Mouse (Mus musculus) ovary, postnatal 36 days (tissue): ENCODE measurements at regions not wholly inside any gene's neighbourhood (a gene's known extent, or its start where the extent isn't known, plus 50 kb on each side); places are given as distances from the start of the nearest gene placed in this dataset.

Experiments
- DNase-seq: peaks from one replicate; pipeline ENCODE4 v3.0.0; 2022; ENCODE audit warnings: low spot score, mixed read lengths

DNA sequence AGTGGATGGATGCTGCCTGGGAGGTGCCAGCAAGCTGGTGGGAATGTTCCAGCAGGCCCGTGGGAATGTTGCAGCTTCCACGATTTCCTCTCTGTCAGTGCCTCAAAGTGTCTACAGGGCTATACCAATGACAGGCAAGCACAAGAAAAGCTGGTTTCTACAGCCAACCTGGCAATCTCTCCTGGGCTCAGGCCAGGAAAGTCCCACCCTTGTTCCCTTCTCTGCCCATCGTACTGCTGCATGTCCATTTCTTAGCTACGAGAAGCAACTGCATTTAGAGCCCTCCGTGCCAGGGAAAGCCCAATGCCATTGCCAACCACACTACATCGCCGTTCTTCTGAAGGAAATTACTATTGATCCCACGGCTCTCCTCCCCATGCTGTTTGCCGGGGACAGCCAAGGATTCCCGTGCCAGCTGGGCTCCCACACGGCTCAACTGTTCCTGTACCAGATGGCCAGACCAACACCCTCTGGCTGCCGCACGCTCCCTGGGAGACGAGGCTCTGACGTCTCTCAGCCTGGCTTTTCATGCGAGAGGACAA lies 359.7 kb downstream of the Bcor start:
- DNase-seq: no peak

DNA sequence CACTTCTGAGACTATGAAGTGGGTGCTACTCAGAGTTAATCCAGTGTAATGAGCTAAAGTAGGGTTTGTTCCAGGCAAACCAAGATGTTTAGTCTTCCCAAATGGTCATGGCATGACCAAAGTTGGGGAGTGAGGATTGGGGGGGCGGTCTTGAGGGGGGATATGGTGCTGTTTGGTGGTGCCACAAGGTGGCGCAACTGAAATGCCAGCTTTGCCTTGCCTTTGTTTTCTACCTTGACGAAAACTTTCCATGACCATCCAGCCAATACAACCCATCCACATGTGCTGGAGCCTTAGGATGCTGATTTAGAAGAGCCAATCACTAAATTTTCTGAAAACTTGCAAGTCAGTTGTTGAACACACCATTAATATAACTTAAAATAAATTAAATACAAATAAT lies 358.9 kb downstream of the Bcor start:
- no peak for DNase-seq

DNA sequence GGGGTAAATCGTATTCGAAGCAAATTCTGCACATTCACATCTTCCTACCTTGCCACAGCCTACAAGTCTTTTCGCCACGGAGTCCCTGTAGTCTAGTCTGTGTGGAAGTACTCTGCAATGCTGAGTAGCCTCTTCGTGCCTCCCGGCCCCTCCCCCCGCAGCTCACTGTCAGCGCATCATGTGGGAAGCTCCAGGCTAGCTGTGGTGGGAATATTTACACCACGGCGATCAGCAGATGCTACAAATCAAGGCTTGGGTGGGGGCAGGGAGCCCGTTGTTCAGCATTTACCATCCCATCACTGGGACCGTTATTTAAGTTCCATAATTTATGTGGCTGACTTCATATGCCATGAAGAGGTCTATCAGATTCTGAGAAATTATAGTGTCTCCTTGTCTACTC lies 358.5 kb downstream of the Bcor start:
- no peak for DNase-seq

DNA sequence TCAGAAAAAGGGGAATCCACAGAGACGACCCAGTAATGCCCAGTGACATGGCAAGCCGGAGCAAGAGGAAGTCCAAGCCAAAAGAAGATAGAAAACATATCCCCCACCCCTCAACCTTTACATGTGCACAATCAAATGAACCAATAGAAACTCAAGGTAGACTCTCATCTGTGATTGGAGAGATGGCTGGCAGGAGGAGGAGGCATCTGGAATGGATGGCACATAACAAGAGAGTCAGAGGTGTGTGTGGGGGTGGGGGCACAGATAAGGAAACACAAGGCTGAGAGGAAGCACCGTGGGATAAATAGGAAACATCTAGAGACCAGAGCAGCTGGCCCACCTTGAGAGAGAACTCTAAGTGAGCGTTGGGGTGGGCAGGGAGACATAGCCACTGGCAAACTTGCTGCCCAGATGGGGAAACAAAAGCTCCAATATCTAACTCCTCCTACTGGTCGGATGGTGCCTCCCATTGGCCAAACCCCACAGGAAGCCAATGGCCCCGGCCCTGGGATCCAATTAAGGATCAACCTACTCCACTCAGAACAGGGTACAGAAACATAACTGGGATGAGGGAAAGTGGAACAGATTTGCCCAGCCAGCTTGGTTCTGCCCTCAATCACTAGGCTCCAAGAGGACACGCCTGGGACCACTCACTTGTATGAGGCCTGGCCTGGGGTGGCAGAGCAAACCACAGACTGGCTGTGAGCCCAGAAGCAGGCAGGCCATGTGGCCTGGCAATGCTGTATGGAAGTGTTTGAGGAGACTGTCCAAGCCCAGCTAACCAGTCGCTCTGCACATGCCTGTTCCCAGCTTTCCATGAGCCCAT lies 357.9 kb downstream of the Bcor start:
- DNase-seq: no peak

DNA sequence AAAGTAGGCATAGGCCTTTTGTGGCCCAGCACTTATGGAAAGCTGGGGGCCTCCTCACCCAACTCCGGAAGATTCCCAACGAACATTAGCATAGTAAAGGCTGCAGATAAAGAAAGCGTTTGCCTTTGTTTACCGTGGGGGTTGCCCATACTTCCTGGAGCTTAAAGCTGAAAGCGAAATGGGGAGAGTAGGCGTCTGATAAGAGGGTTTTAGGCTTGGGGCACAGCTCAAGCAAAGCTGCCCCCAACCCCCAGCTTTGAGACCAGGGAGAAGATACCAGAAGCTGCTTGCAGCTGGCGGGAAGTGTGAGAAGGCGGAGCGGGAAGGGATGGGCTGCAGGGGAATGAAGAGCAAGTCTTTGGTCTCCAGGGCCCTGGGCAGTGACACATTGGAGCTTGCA lies 356.9 kb downstream of the Bcor start:
- no peak for DNase-seq

DNA sequence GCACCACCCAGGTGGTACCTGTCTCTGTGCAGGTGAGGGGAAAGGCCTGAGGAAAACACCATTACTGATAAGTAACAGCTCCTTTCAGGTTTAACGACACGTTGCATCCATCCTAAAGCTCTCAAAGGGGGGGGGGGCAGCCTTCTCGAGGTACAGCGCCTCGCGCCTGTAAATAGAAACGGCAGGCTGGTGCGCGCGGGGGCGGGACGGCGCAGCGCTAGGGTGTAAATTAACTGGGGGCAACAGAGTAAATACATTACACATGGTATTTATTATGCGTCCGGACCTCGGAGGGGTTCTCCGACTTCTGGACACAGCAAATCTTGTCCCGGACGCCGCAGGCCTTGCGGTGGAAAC lies 353.3 kb downstream of the Bcor start:
- DNase-seq: no peak

DNA sequence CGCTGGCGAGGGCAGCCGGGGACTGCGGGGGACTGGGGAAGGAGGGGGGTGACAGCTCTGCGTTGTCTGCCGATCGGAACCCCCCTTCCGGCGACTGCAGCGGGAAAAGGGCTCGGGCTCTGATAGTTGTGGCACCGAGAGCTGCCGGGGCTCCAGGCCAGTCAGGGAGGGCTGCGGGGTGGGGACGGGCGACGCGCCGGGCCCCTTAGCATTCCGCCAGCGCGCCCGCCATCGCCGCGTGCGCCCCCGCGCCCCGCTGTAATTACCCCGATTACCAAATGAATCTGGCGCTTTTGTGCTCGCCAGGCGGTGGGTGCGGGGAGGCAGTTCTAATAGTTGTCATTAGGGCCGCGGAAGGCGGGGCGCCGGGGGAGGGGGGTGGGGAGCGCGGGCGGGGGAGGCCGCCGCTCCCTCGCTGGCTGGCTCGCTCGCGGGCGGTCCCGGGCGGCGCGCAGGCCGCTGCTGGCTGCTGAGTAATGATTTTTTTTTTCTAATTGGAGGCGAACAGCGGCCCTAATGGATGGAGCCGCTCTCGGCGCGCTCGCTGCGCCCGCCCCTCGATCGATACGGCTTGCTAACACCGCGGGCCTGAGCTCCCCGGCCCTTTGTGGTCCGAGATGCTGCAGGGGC lies 352.8 kb downstream of the Bcor start:
- DNase-seq: peak; percentile 52

DNA sequence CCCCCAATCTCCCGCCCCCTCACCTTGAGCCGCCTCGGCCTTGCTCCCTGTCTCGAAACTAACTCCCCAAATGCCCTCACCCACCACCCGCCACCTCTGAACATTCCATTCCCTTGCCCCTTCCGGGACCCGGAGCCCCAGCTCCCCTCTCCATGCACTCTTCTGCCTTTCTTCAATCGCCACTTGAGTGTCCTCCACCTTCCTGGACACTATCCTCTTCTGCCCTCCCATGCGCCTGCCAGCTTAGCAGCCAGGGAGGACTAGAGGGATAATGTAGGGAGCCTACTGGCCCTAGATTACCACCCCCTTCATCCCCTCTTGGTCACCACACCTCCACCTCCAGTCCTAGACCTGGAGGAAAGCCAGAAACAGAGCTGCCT lies 352.3 kb downstream of the Bcor start:
- peak; percentile 14 for DNase-seq

DNA sequence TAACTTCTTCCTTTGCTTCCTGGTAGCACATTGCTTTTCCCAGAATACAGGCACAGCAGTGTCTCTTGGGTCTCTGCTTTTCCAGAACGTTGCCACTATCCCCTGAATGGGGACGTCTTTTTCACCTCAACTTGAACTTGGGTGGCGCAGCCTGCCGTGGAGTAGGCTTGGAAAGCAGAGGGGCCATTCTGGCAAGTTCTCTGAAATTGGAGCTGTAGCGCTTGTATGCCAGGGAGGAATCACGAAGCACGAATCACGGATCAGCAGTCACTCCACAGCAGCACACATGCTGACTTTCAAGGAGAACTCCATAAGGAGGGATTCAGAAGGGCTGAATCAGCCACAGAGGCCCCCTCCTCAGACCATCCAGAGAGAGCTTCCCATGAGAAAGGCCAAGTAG lies 351.2 kb downstream of the Bcor start:
- no peak for DNase-seq

DNA sequence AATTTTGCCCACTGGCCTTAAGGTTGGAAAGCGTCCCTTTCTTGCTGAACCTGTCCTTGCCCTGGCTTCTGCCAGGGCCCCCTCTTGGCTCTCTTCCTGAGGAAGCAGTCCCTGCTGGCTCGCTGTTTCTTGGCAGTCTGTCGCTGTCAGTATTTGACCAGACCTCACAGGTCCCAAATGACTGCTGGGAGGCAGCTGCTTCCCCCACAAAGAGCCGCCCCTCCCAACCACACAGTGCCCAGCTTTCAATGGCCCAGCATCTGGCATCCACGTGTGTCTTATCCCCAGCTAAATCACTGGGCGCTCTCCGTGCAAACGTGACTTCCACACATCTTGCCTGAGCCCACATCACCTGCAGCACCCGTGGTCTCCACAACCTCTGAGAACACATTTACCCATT lies 345.3 kb downstream of the Bcor start:
- DNase-seq: no peak

DNA sequence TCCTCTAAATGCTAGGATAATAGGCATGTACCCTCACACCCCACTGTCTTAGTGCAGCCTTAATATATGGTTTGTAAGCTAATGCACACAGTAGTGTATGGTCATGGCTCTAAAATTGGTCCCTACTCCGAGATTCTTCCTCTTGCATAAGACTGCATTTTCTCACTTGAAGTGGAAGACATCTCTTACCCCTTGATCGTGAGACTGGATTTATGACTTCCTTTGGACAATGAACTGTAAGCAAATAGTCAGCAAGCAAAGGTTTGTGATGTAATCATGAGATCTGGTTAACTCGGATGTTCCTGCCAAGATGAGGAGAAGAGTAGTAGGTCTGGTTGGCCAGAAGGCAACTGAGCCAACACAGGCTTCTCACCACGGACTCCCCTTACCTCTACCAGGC lies 344.3 kb downstream of the Bcor start:
- no peak for DNase-seq

DNA sequence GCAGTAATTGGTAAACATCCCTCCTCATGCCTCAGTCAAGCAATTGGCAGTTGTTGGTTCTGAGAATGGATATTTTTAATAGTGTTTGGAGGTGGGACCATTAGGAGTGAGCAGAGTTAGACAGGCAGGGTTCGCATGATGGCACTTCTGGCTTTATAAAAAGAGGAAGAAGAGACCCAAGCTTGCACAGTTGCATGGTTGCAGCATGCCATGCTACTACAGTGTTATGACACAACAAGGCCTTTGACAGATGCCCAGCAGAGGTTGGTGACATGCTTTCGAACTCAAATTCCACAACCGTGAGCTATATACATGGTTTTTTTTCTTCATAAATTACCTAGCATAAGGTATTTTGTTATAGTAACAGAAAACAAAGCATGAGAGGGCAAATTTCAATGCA lies 341.5 kb downstream of the Bcor start:
- no peak for DNase-seq

DNA sequence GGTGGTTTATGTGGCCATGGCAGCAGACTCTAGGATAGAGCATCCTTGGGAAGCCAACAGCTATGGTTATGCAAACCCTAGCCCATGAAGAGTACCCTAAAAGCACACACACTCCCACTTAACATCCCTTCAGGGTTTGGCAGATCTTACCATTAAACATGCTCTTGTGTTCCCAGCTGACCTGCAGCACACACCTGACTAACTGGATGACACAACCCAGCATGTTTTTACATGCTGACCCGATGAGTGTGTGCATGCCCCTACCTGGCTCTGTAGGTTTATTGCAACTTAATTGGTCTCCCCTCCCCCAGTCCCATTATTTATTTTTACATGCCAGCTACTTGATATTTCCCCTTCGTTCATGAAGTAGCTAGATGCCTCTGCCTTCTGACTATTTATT lies 339.0 kb downstream of the Bcor start:
- DNase-seq: no peak

DNA sequence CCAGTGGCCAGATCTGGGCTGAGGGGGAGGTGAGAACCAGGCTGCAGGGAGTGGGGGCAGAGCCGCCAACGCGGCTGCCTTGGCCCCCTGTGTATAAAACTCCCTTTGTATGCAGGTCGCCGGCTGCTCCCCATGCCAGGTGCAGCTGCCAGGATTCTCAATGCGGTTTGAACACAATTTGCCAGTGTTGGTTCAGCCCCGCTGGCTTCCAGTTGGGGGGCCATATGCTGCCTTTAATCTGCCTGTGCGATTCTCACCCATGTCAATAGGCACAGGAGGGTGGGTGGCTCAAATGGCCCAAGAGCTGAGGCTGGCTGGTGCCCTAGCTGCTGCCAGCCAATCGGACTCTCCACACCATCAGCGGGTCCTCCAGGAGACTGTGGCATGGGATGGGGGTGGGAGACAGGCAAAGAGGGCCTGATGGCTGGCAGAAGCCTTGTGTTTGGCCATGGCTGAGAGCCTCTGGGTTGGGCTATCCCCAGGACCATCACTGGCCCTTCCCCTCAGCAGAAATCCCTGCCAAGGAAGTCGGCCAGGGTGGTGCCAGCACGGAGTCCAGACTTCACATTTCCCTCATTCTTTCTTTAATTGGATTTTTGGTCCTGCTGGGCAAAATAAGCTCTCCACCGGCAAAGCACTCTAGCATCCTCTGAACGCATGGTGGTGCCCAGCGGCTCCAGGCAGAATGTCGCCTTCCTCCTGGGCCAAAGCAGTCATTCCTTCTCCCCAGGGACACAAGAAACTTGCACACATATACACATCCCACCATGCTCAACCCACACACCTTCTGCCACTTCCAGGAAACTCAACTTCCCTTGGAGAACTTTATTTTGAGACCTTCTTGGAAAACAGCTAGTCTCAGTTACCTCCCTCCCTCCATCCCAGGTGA lies 338.0 kb downstream of the Bcor start:
- DNase-seq: no peak

DNA sequence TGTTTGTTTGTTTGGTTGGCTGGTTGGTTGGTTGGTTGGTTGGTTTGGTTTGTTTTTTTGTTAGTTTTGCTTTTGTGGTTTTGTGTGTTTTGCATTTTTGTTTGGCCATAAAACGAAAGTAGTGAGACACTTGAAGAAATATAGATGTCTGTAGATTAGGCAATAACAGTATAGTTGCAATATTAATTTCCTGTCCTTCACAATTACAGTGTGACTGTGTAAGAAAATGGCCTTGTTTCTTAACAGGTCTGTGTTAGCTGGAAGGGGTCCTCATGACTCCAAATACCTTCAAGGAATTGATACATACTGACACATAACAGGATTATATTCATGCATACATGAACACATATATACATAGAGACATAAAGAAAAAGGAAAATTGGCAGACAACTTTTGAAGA lies 334.2 kb downstream of the Bcor start:
- DNase-seq: no peak

DNA sequence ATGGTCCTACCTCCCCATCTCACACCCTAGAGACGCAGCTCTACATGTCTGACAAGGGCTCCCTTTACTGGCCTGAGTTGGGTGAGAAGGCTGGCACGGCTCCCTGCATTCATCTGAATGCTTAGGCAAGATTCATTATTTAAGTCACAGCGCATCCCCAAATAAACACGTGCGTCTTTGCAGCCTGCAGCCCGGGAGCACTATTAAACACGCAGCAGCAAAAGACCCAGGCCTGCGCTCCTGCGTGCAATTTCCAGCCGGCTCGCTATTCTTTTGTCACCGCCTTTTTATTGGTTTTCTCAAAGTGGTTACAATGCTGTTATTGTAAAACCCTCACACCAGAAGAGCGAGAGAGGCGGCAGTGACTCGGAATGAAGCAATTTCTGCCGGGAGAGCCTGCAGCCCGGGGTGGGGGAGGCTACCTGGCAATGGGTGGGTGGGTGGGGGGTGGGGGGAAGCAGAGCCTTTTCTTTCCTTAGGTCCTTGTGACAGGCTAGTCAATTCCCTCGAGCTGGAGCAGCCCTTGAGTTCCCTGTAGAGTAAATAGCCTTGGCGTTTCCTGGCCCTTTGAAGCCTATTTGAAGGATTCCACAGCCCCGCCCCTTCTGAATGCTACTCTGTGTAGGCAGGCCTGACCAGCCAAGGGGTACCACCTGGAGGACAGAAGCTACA lies 333.3 kb downstream of the Bcor start:
- DNase-seq: no peak

DNA sequence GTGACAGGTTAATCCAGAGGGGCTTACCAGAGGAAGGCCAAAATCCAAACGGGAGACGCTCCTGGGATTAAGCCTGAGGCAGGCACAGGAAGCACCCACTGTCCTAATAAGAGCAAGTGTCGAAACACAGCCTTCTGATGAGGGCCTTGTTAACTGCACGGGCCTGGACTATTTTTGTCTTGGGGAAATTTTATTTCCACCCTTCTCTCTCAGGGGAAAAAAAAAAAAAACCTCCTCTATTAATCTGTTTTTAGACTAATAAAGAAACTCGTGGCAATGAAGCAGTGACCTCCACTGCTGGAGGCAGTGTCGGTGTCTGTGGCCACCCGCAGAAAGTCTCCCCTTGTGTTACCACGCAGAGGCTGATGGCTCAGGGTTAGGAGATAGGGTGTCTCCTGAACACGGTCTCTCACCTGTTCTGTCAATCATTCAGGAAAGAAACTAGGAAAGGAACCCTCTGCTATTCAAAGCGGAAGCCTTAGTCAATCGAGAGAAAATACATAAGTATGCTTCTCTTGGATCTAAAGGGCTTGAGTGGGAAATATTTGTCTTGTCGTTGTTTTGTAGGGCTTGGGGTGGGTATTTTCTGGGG lies 330.6 kb downstream of the Bcor start:
- no peak for DNase-seq

DNA sequence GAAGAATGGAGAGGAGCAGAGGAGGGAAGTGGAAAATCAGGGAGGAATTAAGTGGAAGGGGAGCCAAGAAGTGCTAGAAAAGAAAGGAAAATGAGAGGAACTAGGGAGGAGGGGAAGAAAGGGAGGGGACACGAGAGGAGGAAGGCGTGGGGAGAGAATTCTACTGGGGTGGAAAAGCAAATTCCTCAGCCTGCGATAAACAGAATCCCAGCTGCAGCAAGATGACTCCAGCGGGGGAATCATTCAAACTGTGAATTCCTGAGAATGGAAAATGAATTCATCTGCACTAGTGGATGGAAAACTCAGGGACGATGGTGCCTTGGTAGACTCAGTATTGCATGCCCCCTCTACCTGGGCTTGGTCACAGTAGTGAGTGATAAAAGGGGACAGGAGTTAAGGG lies 322.6 kb downstream of the Bcor start:
- DNase-seq: no peak

DNA sequence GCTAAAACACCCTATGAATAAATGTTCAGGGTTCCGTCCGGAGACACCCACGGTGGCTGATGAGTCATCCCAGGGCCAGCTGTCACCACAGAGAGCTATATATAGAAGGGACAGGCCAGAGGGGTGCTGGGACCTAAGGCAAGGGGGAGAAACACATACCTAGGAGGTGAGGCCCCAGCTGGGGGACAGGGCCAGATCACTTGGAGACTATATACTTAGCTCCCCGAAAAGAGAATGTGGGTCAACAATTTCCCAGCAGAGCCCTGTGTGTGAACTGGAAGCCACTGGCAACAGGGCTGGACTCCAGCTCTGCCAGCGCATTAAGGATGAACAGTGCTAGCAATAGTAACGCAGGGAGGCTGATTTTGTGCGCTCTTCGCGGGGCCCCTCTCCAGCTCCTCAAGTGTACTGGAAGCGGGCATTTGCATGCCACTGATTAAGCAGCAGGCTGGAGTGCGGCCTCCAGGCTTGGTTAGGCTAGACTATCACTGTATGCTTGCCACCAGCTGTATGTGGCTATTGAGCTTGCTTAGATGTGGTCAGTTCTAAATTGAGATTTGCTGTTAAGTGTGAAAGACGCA lies 320.4 kb downstream of the Bcor start:
- DNase-seq: no peak

DNA sequence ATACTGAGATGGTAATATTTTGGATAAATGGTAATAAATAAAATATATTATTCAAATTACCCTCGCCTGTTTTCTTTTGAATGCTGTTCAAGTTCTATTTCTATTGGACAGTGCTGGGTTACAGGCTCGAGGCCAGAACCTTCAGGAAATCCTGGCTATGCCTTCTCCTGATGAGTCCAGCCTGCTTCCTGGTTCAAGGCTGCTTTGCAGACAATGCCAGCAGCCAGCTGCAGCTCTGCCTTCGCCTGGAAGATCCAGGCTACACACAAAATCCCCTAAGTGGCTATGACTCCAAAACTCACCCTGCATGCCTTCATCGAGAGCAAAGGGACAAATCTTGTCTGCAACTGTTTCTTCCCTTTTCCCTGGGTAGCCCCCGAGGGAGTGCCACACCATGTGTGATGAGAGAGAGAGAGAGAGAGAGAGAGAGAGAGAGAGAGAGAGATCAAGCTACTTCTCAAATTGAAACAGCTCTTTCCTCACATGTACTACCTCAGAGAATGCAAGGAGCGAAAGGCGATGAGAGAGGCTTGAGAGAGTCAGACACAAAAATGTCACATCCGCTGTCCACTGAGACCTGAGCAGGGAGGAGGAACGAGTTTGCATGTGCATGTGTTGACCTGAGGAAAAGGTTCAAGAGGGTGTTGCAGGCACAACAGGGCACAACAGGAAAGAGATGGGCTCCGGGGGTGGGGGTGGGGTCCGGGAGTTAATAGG lies 319.7 kb downstream of the Bcor start:
- DNase-seq: peak; percentile 18

DNA sequence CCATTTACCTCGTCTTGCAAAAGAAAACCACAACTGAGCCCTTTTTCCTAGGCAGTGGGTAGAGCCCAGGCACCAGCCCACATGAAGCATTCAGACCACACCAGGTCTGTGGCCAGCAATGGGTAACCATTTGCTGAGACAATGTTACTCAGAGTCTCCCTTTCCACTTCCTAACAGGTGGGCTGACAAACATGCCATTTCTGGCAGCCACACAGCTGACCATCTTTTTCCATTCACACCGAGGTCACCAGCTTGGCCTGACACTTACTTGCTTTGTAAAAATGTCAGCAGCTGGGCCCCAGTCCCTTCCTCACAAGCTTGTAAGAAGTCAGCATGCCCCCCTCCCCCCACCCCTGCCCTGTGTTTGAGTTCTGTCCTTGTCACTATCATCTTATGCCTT lies 314.6 kb downstream of the Bcor start:
- DNase-seq: no peak
